Mouse (Mus musculus) G1E-ER4 (cell line): ENCODE data around the gene Armh3. TPM values are rescaled to one million over a fixed set of nuclear protein-coding genes. Genes with fewer than 3 reads are reported as not detected.

Source experiments
- GATA1 ChIP-seq: IDR thresholded peaks from one replicate; pipeline ENCODE4 v1.8.0; 2012; ENCODE audit warnings: low read length, inconsistent platforms
- polyA plus RNA-seq: library from polyadenylated mRNA; stranded (reverse); fragments of >175 nt; gene quantifications from 2 replicates; pipeline ENCODE4 v1.2.3, GENCODE M21; 2012

The Armh3 gene
- polyA plus RNA-seq, 1 experiment = 1.7 TPM

DNA sequence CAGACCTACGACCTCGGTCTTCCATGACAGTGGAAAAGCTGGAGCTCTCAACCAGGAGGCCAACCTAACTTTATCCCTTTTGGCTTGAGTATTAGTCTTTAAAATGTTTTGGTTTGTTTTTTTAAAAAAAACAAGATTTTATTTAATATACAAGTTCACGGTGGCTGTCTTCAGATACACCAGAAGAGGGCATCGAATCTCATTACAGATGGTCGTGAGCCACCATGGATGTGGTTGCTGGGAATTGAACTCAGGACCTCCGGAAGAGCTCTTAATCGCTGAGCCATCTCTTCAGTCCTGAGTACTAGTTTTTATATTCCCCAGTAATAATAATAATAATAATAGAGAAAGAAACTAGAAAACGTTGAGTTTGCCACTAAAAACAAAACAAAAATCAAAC, 216.6 kb downstream of the Armh3 start:
- TF ChIP-seq GATA1 = no peak

DNA sequence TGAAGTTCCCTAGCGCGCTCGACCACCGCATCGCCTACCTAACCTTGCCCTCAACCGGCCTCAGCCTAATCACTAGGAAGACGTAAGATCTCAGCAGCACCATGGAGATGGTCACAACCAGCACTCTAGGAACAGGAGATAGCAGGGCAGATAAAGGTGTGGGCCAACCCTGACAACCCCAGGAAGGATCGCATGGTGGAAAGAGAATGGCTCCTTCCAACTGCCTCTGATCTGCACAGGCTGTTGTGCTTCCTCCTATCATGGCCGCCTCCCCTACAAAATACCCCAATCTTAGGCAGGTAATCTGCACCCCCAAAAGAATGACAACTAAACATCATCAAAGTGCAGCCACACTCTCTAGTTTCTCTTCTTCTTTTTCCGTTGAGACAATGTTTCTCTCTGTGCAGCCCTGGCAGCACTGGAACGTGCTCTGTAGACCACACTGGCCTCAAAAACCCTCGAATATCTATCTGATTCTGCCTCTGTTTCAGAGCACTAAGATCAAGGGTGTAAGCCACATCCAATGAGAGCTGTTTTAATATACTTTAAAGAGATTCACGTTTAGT, 217.9 kb downstream of the Armh3 start:
- no peak for TF ChIP-seq GATA1

DNA sequence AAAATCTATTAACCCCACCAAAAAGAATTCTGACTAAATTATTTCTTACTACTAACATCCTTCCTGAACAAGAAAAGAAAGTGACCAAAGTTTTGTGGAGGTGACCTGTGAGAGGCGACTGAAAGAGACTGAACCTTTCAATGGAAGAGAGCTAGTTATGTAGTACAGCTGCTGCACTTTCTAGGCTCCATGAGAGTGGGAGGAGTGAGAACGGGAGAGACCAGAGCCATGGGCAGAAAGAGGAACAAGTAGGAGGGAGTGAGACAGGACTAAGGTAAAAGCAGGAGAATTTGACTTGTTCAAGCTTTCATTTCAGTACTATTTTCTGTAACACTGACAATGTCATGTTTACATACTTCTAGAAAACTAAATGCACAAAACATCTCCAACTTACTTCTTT, 222.8 kb downstream of the Armh3 start:
- TF ChIP-seq GATA1 = no peak

DNA sequence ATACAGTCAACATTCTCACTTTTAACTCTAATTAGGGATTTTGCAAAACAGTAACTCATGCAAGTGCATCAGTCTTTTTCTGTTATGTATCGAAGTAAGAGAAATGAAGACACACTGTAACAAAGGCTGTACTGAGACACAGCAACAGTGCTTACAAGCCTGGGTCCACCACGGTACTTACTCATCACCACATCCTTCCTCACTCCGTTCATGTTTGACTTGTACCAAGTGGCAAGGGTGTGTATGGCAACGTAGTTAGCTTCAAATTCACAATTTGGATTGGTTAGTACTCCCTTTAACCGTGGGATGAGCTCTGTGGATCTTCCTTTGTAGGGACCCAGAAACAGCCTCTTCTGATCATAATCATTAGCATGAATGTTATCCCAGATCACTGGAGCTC, 226.8 kb downstream of the Armh3 start:
- no peak for TF ChIP-seq GATA1

Other genes with a start within 250 kb of the Armh3 start
- 177 and 234 TPM in 2 replicates for gene Npm3, start 248.9 kb downstream of the Armh3 start, polyA plus RNA-seq
- gene Mgea5, start 214.7 kb downstream of the Armh3 start, polyA plus RNA-seq = 63.6 and 79.2 TPM in 2 replicates
- 0.12 TPM in 1 of 2 replicates, not detected in the other for gene Kcnip2, start 182.4 kb downstream of the Armh3 start, polyA plus RNA-seq
- gene Hps6, start 5.0 kb upstream of the Armh3 start, polyA plus RNA-seq = 16.6 and 17.4 TPM in 2 replicates
- gene Pprc1, start 46.4 kb upstream of the Armh3 start, polyA plus RNA-seq = 41.4 and 56.7 TPM in 2 replicates
- gene Ldb1, start 46.7 kb upstream of the Armh3 start, polyA plus RNA-seq = 639 and 788 TPM in 2 replicates
- gene Nolc1, start 77.4 kb upstream of the Armh3 start, polyA plus RNA-seq = 150 and 199 TPM in 2 replicates
- not detected in 2 replicates for gene Elovl3, start 133.4 kb upstream of the Armh3 start, polyA plus RNA-seq
- gene Pitx3, start 149.8 kb upstream of the Armh3 start, polyA plus RNA-seq = not detected in 2 replicates
- gene Gbf1, start 154.0 kb upstream of the Armh3 start, polyA plus RNA-seq = 280 and 315 TPM in 2 replicates